Mouse (Mus musculus) C2C12 (cell line): ENCODE results near the gene Ppia.

Source experiments
- CEBPB ChIP-seq: IDR thresholded peaks from one replicate; pipeline ENCODE4 v1.6.1; 2011; ENCODE audit warnings: low read depth, mild to moderate bottlenecking, control low read depth, moderate library complexity
- CTCF ChIP-seq: IDR thresholded peaks from one replicate; pipeline ENCODE4 v1.5.1; 2011; ENCODE audit not compliant: control insufficient read depth, insufficient read depth, insufficient read length
- MYOD1 ChIP-seq: IDR thresholded peaks from one replicate; pipeline ENCODE4 v1.6.1; 2011; ENCODE audit warnings: low read depth; ENCODE audit not compliant: control insufficient read depth, insufficient read length
- USF1 ChIP-seq: IDR thresholded peaks from one replicate; pipeline ENCODE4 v1.6.1; 2011; ENCODE audit warnings: low read depth, mild to moderate bottlenecking, control low read depth, moderate library complexity

GRCm38 (mm10) chr11:6392857-6393256 lies 22.4 kb upstream of the Ppia start:
- TF ChIP-seq MYOD1, result no peak
- no peak for TF ChIP-seq CTCF
- no peak for TF ChIP-seq CEBPB
- TF ChIP-seq USF1, result no peak
